Mouse (Mus musculus) liver, embryonic 15.5 days (tissue): ENCODE results near the gene Ern2. TPM values are rescaled to one million over a fixed set of nuclear protein-coding genes. Genes with fewer than 3 reads are reported as not detected.

Experiments
- ATAC-seq: fragments of 200-750 bp; cut with Nextera tagmentation; 2 replicates; pipeline ENCODE4 v1.8.0; 2017; ENCODE audit warnings: moderate number of reproducible peaks, mild to moderate bottlenecking, moderate library complexity; ENCODE audit not compliant: insufficient read depth
- H3K27ac ChIP-seq: fragments of 300-500 bp; sonication (generic); replicated peaks from 2 replicates; pipeline ENCODE4 v1.5.1; 2015; ENCODE audit warnings: mild to moderate bottlenecking, inconsistent platforms
- H3K27me3 ChIP-seq: fragments of 300-500 bp; sonication (generic); 2 replicates; pipeline ENCODE4 v1.6.1; 2015; ENCODE audit warnings: mild to moderate bottlenecking, inconsistent platforms
- H3K36me3 ChIP-seq: fragments of 300-500 bp; sonication (generic); replicated peaks from 2 replicates; pipeline ENCODE4 v1.6.1; 2015; ENCODE audit warnings: moderate library complexity, mild to moderate bottlenecking, inconsistent platforms
- H3K4me1 ChIP-seq: fragments of 300-500 bp; sonication (generic); replicated peaks from 2 replicates; pipeline ENCODE4 v1.6.1; 2015; ENCODE audit warnings: inconsistent platforms
- H3K4me2 ChIP-seq: fragments of 300-500 bp; sonication (generic); 2 replicates; pipeline ENCODE4 v1.6.1; 2015; ENCODE audit warnings: moderate library complexity, mild to moderate bottlenecking, inconsistent platforms
- H3K4me3 ChIP-seq: fragments of 300-500 bp; sonication (generic); replicated peaks from 2 replicates; pipeline ENCODE4 v1.5.1; 2015; ENCODE audit warnings: mild to moderate bottlenecking, inconsistent platforms
- H3K9ac ChIP-seq: fragments of 300-500 bp; sonication (generic); 2 replicates; pipeline ENCODE4 v1.6.1; 2015; ENCODE audit warnings: moderate library complexity, mild to moderate bottlenecking, inconsistent platforms
- H3K9me3 ChIP-seq: fragments of 300-500 bp; sonication (generic); replicated peaks from 2 replicates; pipeline ENCODE4 v1.6.1; 2016; ENCODE audit warnings: inconsistent platforms
- WGBS: fragments of 180-500 bp; shearing (Covaris S2); methylation state at CpG from one replicate; pipeline ENCODE4 v1.1.7; 2015; ENCODE audit warnings: mixed read lengths; ENCODE audit not compliant: insufficient replicate concordance; 5-methylcytosine and 5-hydroxymethylcytosine counted together
- polyA plus RNA-seq: library from polyadenylated mRNA; unstranded; fragments of >200 nt; fragmentation: Nextera tagmentation; extraction: Ambion mirVana; gene quantifications from 2 replicates; pipeline ENCODE4 v1.2.1, GENCODE M21; 2015

The Ern2 gene
- polyA plus RNA-seq: 0.06 TPM in 1 of 2 replicates, not detected in the other

GRCm38 (mm10) chr7:122186043-122186442, at the start of gene Ern2:
TSS of gene Ern2 (minus strand) at chr7:122186207.
- H3K36me3 ChIP-seq: no peaks in the 10 kb centered on the region
- H3K9me3 ChIP-seq: no peaks in the 10 kb centered on the region
- no peaks in the 10 kb centered on the region; the same call in 1 of the 2 replicates for H3K27me3 ChIP-seq
- H3K27ac ChIP-seq: no peak within 1 kb of the TSS
- H3K4me3 ChIP-seq: no peak within 1 kb of the TSS
- no peak within 1 kb of the TSS for H3K4me2 ChIP-seq
- 19% methylated on average over 17 of the region's 17 CpGs for WGBS
- no peak within 1 kb of the TSS for H3K9ac ChIP-seq
- no peaks in the 10 kb centered on the region for H3K4me1 ChIP-seq
- ATAC-seq: no peak

- Histone ChIP-seq H3K4me1 (peaks cover 2% of the 10 kb centered on the region; the same call in 1 of the 2 replicates), H3K4me2 (no peak overlapping the region), H3K27me3 (no peaks in the 10 kb centered on the region), H3K27ac (no peak overlapping the region), H3K4me3 (no peak overlapping the region), H3K36me3 (no peaks in the 10 kb centered on the region), H3K9me3 (no peaks in the 10 kb centered on the region), H3K9ac (no peak overlapping the region)
- WGBS: 66% methylated on average over 4 of the region's 4 CpGs
- ATAC-seq: no peak
Observed at GRCm38 (mm10) chr7:122230866-122231265, 44.9 kb upstream of the Ern2 start.

- Histone ChIP-seq H3K4me3 (no peak overlapping the region), H3K9me3 (no peaks in the 10 kb centered on the region), H3K36me3 (no peaks in the 10 kb centered on the region), H3K27ac (no peak overlapping the region), H3K9ac (no peak overlapping the region), H3K27me3 (no peaks in the 10 kb centered on the region), H3K4me2 (no peak overlapping the region), H3K4me1 (peaks cover 2% of the 10 kb centered on the region; the same call in 1 of the 2 replicates)
- ATAC-seq: no peak
- WGBS: 55% methylated on average over 4 of the region's 4 CpGs
Observed at GRCm38 (mm10) chr7:122229916-122230315, 43.9 kb upstream of the Ern2 start.

- Histone ChIP-seq H3K36me3 (no peaks in the 10 kb centered on the region), H3K27ac (no peak overlapping the region), H3K9me3 (no peaks in the 10 kb centered on the region), H3K4me3 (no peak overlapping the region), H3K4me1 (no peaks in the 10 kb centered on the region; the same call in 1 of the 2 replicates), H3K9ac (no peak overlapping the region), H3K4me2 (no peak overlapping the region), H3K27me3 (no peaks in the 10 kb centered on the region)
- 53% methylated on average over 3 of the region's 3 CpGs for WGBS
- ATAC-seq: no peak
Observed at GRCm38 (mm10) chr7:122229306-122229705, 43.3 kb upstream of the Ern2 start.

GRCm38 (mm10) chr7:122226744-122227143, 40.7 kb upstream of the Ern2 start:
- no peaks in the 10 kb centered on the region; the same call in 1 of the 2 replicates for H3K4me1 ChIP-seq
- no peak overlapping the region for H3K4me2 ChIP-seq
- H3K36me3 ChIP-seq: no peaks in the 10 kb centered on the region
- no peak overlapping the region for H3K9ac ChIP-seq
- ATAC-seq: no peak
- WGBS: 64% methylated on average over 4 of the region's 4 CpGs
- H3K9me3 ChIP-seq: no peaks in the 10 kb centered on the region
- H3K27me3 ChIP-seq: no peaks in the 10 kb centered on the region
- H3K27ac ChIP-seq: no peak overlapping the region
- no peak overlapping the region for H3K4me3 ChIP-seq

- 36% methylated on average over 7 of the region's 7 CpGs for WGBS
- Histone ChIP-seq H3K4me1 (no peaks in the 10 kb centered on the region; the same call in 1 of the 2 replicates), H3K36me3 (no peaks in the 10 kb centered on the region), H3K27ac (no peak overlapping the region), H3K9ac (no peak overlapping the region), H3K4me3 (no peak overlapping the region), H3K27me3 (no peaks in the 10 kb centered on the region), H3K9me3 (no peaks in the 10 kb centered on the region), H3K4me2 (no peak overlapping the region)
- no peak for ATAC-seq
Observed at GRCm38 (mm10) chr7:122226020-122226742, 40.2 kb upstream of the Ern2 start.

GRCm38 (mm10) chr7:122219315-122219801, 33.4 kb upstream of the Ern2 start, which contains the start of gene Chp2:
TSS of gene Chp2 (plus strand) at chr7:122219496.
- ATAC-seq: peak; percentile 57; the same call in 1 of the 2 replicates

GRCm38 (mm10) chr7:122208276-122209021, 22.4 kb upstream of the Ern2 start:
- Histone ChIP-seq H3K27me3 (no peaks in the 10 kb centered on the region), H3K4me2 (no peak overlapping the region), H3K9me3 (no peaks in the 10 kb centered on the region), H3K4me1 (no peaks in the 10 kb centered on the region), H3K27ac (no peak overlapping the region), H3K36me3 (no peaks in the 10 kb centered on the region), H3K4me3 (no peak overlapping the region), H3K9ac (no peak overlapping the region)
- no peak for ATAC-seq
- WGBS: 26% methylated on average over 7 of the region's 7 CpGs

More at GRCm38 (mm10) chr7:122219315-122219801, 33.4 kb upstream of the Ern2 start, which contains the start of gene Chp2:
- H3K36me3 ChIP-seq: no peaks in the 10 kb centered on the region
- peak within 1 kb of the TSS; percentile 29 for H3K4me3 ChIP-seq
- no peak within 1 kb of the TSS for H3K9ac ChIP-seq
- H3K27ac ChIP-seq: no peak within 1 kb of the TSS
- 21% methylated on average over 20 of the region's 20 CpGs for WGBS
- peaks cover 4% of the 10 kb centered on the region; the same call in 1 of the 2 replicates for H3K4me1 ChIP-seq
- H3K27me3 ChIP-seq: no peaks in the 10 kb centered on the region
- H3K9me3 ChIP-seq: peaks cover 4% of the 10 kb centered on the region; the same call in 1 of the 2 replicates
- H3K4me2 ChIP-seq: peak within 1 kb of the TSS; percentile 40

GRCm38 (mm10) chr7:122206121-122206520, 20.1 kb upstream of the Ern2 start:
- H3K4me2 ChIP-seq: no peak overlapping the region
- H3K27me3 ChIP-seq: no peaks in the 10 kb centered on the region
- H3K9me3 ChIP-seq: no peaks in the 10 kb centered on the region
- no peak for ATAC-seq
- H3K9ac ChIP-seq: no peak overlapping the region
- no peak overlapping the region for H3K27ac ChIP-seq
- no peak overlapping the region for H3K4me3 ChIP-seq
- no peaks in the 10 kb centered on the region for H3K4me1 ChIP-seq
- no peaks in the 10 kb centered on the region for H3K36me3 ChIP-seq
- WGBS: 61% methylated on average over 2 of the region's 2 CpGs

GRCm38 (mm10) chr7:122203936-122204335, 17.9 kb upstream of the Ern2 start:
- no peaks in the 10 kb centered on the region for H3K4me1 ChIP-seq
- H3K9ac ChIP-seq: no peak overlapping the region
- H3K36me3 ChIP-seq: no peaks in the 10 kb centered on the region
- no peaks in the 10 kb centered on the region for H3K27me3 ChIP-seq
- no peak overlapping the region for H3K4me2 ChIP-seq
- ATAC-seq: no peak
- H3K4me3 ChIP-seq: no peak overlapping the region
- no peaks in the 10 kb centered on the region for H3K9me3 ChIP-seq
- no peak overlapping the region for H3K27ac ChIP-seq
- 20% methylated on average over 2 of the region's 2 CpGs for WGBS

- no peaks in the 10 kb centered on the region for H3K36me3 ChIP-seq
- no peak overlapping the region for H3K4me3 ChIP-seq
- H3K27ac ChIP-seq: no peak overlapping the region
- H3K9ac ChIP-seq: no peak overlapping the region
- H3K4me1 ChIP-seq: no peaks in the 10 kb centered on the region
- WGBS: 17% methylated on average over 5 of the region's 5 CpGs
- H3K27me3 ChIP-seq: no peaks in the 10 kb centered on the region
- H3K4me2 ChIP-seq: no peak overlapping the region
- no peak for ATAC-seq
- no peaks in the 10 kb centered on the region for H3K9me3 ChIP-seq
Observed at GRCm38 (mm10) chr7:122199296-122199695, 13.3 kb upstream of the Ern2 start.
